Mouse (Mus musculus): ENCODE measurements around the gene Vsig10.

DNA sequence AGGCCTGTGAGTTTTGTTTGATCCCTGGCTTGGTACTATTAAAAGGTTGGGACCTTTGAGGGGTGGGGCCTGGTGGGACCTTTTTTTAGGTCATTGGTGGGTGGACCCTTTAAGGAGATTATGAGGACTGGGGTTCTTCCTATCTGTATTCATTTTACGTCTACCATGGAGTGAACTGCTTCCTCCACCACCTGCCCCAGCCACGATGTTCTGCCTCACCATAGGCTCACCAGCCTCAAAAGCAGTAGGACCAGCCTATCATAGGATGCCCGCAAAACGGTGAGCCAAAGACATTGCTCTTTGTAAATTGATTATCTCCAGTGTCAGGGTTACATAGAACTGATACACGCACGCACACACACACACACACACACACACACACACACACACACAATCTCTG lies 78.5 kb downstream of the Vsig10 start:
- no peak for TF ChIP-seq POLR2A (IDR thresholded peaks at IDR 0.05; ENCODE audit: extremely low read depth, insufficient read depth, low read length)
- TF ChIP-seq CTCF (IDR thresholded peaks at IDR 0.05; ENCODE audit: low read depth, low read length): no peak
